Mouse (Mus musculus) 3T3-L1 (cell line): ENCODE data around the gene Zfp2.

ENCODE experiments used
- DNase-seq: peaks from one replicate; pipeline ENCODE4 v3.0.0-alpha.2; 2015; ENCODE audit warnings: low read depth, low spot score

Gene Zfp2

DNA sequence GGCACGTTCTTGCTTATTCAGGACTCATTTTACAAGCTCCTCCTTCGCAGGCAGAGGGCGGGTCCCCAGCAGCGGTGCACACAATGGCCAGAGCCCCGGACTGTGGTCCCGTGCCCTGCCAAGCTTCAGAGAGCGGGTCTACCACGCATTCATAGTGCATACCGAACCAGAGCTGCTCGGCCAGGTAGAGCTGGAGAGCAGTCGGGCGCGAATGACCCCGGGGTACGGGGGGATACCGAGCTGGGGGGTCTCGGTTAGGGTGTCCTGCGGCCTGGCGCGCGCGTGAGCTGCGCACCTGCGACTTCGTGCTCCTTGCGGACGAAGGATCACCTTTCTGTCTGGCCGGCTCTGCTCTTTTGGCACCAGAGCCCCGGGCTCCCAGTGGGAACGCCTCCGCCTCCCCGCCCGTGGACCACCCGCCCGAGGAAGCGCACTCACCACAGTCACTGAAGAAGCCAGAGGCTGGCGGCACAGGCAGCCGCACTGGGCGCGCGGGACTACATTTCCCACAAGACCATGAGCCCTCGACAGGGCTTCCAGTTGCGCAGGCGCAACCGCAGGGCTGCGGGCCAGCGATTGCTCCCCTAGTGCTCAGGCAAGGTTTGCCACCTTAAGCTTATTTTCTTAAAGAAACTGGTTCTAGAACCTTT is at the start of gene Zfp2:
TSS of gene Zfp2 (minus strand) at position 495 of the 650 bp plus-strand sequence.
- peak; percentile 90 for DNase-seq

- no peak for DNase-seq
These were observed 48.9 kb upstream of the Zfp2 start for GRCm38 (mm10) chr11:50964886-50965285.

DNA sequence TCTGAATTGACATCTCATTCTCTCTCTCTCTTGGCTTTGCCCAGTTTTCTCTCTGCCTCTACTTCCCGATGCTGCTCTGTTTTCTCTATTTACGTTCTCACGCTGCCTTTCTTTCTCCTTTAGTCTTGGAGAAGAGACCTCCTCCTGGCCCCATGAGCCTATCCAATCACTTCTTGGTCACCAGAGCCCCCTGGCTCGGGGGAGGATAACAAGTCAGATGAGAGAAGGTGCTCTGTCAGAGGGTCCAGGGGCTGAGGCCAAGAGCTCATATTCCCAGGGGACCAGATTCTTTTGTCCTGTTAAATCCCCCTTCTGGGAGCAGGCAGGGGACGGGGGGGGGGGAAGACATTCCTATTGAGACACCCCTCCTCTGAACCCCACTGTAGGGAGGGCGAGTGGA is 37.7 kb upstream of the Zfp2 start, which contains the start of gene Prop1:
TSS of gene Prop1 (minus strand) at position 101 of the 400 bp plus-strand sequence.
- DNase-seq: no peak

GRCm38 (mm10) chr11:50952290-50952689 is 36.3 kb upstream of the Zfp2 start:
- peak; percentile 12 for DNase-seq

DNA sequence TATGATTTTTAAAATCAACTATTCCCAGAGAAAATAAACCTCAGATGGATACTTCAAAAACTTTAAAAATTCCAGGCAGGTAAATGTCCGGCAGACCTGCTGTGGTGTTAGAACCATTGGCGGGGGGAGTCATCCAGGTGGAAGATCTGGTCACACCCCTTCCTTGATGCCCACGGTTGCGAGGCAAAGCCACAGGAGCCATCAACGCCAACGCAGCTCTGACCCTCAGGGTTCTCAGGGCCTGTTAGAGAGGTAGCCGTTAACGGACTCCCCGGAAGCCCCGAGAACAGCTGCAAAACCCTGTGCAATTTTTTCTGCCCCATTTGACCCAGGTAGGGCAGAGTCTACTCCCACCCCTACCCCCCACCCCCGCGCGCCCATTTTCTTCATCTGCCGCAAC is 27.5 kb upstream of the Zfp2 start, which contains the start of gene 4933414I15Rik:
TSS of gene 4933414I15Rik (minus strand) at position 260 of the 400 bp plus-strand sequence.
- no peak for DNase-seq

DNA sequence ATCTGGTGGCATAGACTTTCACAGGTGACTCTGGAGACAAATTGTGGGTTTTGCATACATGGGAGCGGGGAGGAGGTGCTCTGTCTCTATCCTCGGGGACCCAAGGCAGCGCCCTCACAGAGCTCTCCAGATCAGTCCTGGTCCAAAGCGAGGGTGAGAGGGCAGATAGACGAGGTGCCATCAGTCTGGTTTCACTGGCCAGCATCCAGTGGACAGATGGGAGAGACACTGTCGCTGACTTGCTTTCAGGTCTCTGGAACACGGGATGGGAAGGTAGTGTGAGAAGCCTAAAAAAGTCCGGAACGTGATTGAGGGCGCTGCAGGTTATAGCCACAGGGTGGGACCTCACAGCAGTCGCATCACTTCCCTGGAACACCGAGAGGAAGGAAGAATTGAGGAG is 26.4 kb upstream of the Zfp2 start:
- no peak for DNase-seq

DNA sequence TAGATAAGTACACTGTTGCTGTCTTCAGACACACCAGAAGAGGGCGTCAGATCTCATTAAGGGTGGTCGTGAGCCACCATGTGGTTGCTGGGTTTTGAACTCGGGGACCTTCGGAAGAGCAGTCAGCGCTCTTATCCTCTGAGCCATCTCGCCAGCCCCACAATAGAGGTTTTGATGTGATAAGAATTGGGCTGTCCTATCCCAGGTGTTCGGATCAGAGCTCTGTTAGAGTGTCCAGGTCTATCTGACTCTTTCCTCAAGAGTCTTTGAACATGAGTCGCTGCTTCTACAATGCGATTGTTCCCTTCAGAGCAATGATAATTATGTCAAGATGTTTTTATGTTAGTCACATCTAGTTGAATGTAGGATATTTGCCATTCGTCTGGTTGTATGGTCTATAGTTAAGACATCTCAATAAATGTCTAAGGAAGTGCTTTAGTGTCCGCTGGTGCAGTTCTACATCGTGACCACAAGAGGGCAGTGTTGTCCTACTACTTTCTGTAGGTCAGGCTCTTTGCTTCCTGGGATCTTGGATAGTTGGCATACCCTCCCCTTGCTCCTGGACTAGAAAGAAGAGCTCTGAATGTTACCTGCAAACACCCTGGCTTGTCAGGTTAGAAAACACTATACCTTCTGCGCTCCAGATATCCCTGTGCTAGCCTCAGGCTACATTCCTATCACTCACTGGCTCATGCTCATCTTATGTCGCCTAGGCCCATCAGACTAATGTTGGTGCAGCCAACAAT is 23.8 kb upstream of the Zfp2 start:
- DNase-seq: peak; percentile 80

GRCm38 (mm10) chr11:50938435-50938834 is 22.5 kb upstream of the Zfp2 start:
- no peak for DNase-seq

GRCm38 (mm10) chr11:50932040-50932439 is 16.1 kb upstream of the Zfp2 start:
- no peak for DNase-seq

GRCm38 (mm10) chr11:50931451-50931866 is 15.5 kb upstream of the Zfp2 start, which contains the start of gene Zfp354b:
TSS of gene Zfp354b (minus strand) at chr11:50931633.
- peak; percentile 62 for DNase-seq

- no peak for DNase-seq
These were observed 15.1 kb upstream of the Zfp2 start for GRCm38 (mm10) chr11:50931021-50931420.

DNA sequence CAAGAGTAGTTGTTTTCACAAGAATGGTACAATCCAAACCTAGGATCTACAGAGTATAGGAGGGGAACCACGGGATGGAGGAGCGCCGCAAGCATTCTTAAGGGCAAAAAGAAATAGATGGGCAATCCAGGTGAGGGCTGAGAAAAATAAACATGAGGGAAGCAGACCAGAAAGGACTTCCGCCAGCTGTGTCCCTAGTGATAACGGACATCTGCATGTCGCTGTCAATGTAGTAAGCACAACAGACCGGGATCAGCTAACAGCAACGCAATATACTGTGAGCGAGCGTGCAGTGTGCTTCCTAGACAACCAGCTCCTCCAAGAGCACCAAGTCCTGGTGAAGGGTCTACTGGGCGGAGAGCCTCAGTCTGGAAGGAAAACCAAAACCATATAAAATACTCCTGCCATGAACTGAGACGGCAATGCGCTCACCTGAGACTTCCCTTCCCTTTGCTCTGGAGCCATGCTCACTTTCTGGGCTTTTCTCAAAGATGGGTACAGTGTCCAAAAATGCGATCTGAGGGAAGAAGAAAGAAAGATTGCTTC is 14.6 kb upstream of the Zfp2 start:
- no peak for DNase-seq

GRCm38 (mm10) chr11:50914461-50914860 is 1.5 kb downstream of the Zfp2 start:
- DNase-seq: no peak

- no peak for DNase-seq
These were observed 2.7 kb downstream of the Zfp2 start for GRCm38 (mm10) chr11:50913301-50913700.

GRCm38 (mm10) chr11:50908136-50908535 is 7.8 kb downstream of the Zfp2 start:
- DNase-seq: no peak

- no peak for DNase-seq
These were observed 18.6 kb downstream of the Zfp2 start for GRCm38 (mm10) chr11:50897359-50897758.

- DNase-seq: peak; percentile 32
These were observed 23.5 kb downstream of the Zfp2 start for GRCm38 (mm10) chr11:50892441-50892840.

DNA sequence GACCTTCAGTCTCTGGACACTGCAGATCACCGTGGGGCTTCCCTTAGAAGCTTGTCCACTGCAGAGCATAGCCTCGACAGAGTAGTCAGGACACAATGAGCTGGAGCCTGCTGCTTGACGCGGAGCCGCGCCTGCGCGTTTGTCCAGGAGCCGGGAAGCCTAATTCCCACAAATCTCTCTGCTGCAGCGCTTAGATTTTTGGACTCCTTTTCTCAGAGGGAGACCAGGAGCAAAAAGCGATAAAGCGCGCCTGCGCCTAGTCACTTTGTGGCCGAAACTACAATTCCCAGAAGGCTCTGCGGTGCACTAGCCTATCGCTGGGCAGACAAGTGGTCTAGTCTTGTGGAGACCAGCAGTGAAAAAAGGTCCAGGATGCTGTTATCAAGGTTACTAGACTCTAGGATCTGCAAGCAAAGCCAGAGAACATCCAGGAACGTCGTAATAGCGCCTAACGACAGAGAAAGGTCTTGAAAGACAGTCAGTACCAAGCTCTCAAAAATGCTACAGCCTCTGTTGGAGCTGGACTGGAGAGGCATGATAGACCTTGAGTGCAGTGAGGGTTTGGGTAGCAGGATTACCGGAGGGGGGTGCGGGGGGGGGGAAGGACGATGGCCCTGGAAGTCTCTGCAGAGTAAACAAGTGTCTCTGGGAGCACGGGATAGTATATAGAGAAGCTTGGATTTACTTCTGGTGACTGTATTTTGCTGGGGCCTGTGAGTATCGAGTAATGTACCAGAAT is 28.4 kb downstream of the Zfp2 start, which contains the start of gene Zfp454:
TSS of gene Zfp454 (minus strand) at position 262 of the 739 bp plus-strand sequence.
- DNase-seq: peak; percentile 87

- peak; percentile 17 for DNase-seq
These were observed 29.1 kb downstream of the Zfp2 start for GRCm38 (mm10) chr11:50886933-50887293.

DNA sequence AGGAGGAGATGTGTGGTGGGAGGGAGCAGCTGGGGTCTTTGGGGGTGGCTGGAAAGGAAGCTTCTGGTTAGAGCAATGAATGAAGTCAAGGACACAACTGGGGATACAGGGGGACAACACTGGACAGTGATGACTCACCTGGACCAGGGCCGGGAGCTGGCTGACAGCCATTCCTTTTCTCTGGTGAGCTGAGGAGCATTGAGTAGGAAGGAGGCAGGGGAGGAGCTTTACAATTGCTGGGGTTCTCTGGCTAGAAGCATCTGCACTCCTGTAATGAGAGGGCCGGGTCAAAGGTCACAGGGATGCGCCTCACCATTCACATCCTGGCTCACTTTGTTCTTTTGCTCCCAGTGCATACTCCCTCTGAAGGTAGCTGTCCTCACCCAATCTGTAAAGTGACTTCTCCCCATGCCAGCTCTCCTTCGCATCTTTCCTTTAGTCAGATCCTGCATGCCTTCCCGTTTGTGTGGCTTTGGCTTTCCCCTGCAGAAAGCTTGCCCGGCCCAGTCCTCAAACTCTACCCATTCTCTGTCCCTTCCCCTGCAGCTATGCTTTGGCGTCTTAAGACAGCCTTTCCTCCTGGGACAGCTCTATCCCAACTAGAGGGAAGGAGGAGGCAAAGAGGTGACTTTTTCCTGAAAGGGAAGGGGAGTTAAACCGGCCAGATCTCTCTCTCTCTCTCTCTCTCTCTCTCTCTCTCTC is 29.6 kb downstream of the Zfp2 start:
- DNase-seq: peak; percentile 40

GRCm38 (mm10) chr11:50883756-50884155 is 32.2 kb downstream of the Zfp2 start:
- peak; percentile 2 for DNase-seq
